Mouse (Mus musculus) mouse embryonic stem cell (cell line): ENCODE measurements around the gene Clec18a.

ENCODE experiments used
- in situ Hi-C, 2 experiments: fragments of 300-500 bp; cut with MboI; formaldehyde crosslinking; loops; 1 replicate in 1 of 2; 3 replicates in 1 of 2; pipeline ENCODE4 v1.14.3; 2019 to 2020; ENCODE audit warnings: low sequenced_read_pairs in 2 of 2, low pct_unique_long_range_greater_than_20kb in 1 of 2, mixed read lengths in 1 of 2; ENCODE audit not compliant: unreplicated experiment in 1 of 2

Gene Clec18a

GRCm38 (mm10) chr8:111058946-111059572 lies 33.2 kb downstream of the Clec18a start:
- in situ Hi-C loops: no loop called here

GRCm38 (mm10) chr8:111056691-111057293 lies 35.4 kb downstream of the Clec18a start:
- in situ Hi-C loops: no loop called here

- in situ Hi-C loops: no loop called here
Observed at GRCm38 (mm10) chr8:111056158-111056663, 36.0 kb downstream of the Clec18a start, which contains the start of gene Exosc6. Exosc6 (plus strand) TSS chr8:111056339.

- in situ Hi-C loops: no loop called here
Observed at GRCm38 (mm10) chr8:111055661-111056060, 36.6 kb downstream of the Clec18a start.

GRCm38 (mm10) chr8:111055031-111055634 lies 37.1 kb downstream of the Clec18a start:
- in situ Hi-C loops: no loop called here

GRCm38 (mm10) chr8:111053827-111054518 lies 38.3 kb downstream of the Clec18a start:
- in situ Hi-C loops: no loop called here

- in situ Hi-C loops: loop anchor here (5.0 to 10.0 kb wide), 3 partner anchors 64 to 234 kb away; no protein-coding TSS in a partner anchor
Observed at GRCm38 (mm10) chr8:111049106-111049505, 43.1 kb downstream of the Clec18a start.

- in situ Hi-C loops: loop anchor here (5.0 to 10.0 kb wide), 3 partner anchors 64 to 234 kb away; no protein-coding TSS in a partner anchor
Observed at GRCm38 (mm10) chr8:111048694-111049093, 43.5 kb downstream of the Clec18a start.

GRCm38 (mm10) chr8:111044003-111044734 lies 48.1 kb downstream of the Clec18a start:
- in situ Hi-C loops: loop anchor here (10.0 kb wide), 2 partner anchors 59 to 229 kb away; no protein-coding TSS in a partner anchor

- in situ Hi-C loops: loop anchor here (10.0 kb wide), 2 partner anchors 58 to 228 kb away; no protein-coding TSS in a partner anchor
Observed at GRCm38 (mm10) chr8:111042546-111042945, 49.7 kb downstream of the Clec18a start.

- in situ Hi-C loops: no loop called here
Observed at GRCm38 (mm10) chr8:111036591-111036990, 55.6 kb downstream of the Clec18a start.

- in situ Hi-C loops: no loop called here
Observed at GRCm38 (mm10) chr8:111034276-111034675, 58.0 kb downstream of the Clec18a start.

- in situ Hi-C loops: no loop called here
Observed at GRCm38 (mm10) chr8:111033482-111034215, 58.6 kb downstream of the Clec18a start.

GRCm38 (mm10) chr8:111032916-111033315 lies 59.3 kb downstream of the Clec18a start, which contains the start of gene Aars:
Aars (plus strand) TSS chr8:111033144.
- in situ Hi-C loops: no loop called here

- in situ Hi-C loops: no loop called here
Observed at GRCm38 (mm10) chr8:111031572-111031971, 60.7 kb downstream of the Clec18a start, which contains the start of gene Ddx19b. Ddx19b (minus strand) TSS chr8:111031751.

GRCm38 (mm10) chr8:111030045-111030444 lies 62.2 kb downstream of the Clec18a start:
- in situ Hi-C loops: no loop called here

- in situ Hi-C loops: no loop called here
Observed at GRCm38 (mm10) chr8:111029589-111029988, 62.6 kb downstream of the Clec18a start.
